8 mouse cellular contexts compared by ENCODE assay signal in the genomic region with DNA sequence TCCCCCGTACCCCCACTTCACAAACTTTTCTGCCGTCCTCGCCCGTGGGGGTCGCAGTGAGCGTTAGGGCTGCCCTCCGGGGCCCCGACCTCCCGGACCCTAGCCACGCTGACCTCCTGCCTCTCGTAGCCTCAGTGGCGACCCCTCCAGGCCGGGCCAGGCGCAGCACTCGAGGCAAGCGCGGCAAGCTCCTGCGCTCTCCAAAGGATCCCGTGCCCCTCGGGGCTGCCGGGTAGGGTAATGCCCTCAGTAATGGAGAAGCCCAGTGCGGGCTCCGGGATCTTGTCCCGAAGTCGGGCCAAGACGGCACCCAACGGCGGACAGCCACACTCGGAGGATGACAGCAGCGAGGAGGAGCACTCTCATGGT. TPM values are rescaled to one million over a fixed set of nuclear protein-coding genes. Genes with fewer than 3 reads are reported as not detected.
A peak's percentile ranks its signal among the peaks of the same experiment; 100 is the strongest.
DNase-seq lines count a peak whose midpoint lies in the region; ATAC-seq and TF ChIP-seq lines count a peak whose summit lies in the region.

No protein-coding gene starts in this region.

- ATAC-seq in embryonic facial prominence, embryonic 13.5 days (ENCODE audit: insufficient number of reproducible peaks, insufficient read depth, low FRiP score, low TSS enrichment, low read depth), result no peak; the same call in 1 of the 2 replicates
- 0 out of 2 replicates have a peak, but pooled peaks have one; percentile 9 for ATAC-seq in heart, embryonic 13.5 days (ENCODE audit: extremely low read depth, insufficient number of reproducible peaks, low FRiP score, low TSS enrichment)
- peak; percentile 28; the same call in 1 of the 2 replicates for ATAC-seq in kidney, embryonic 16.5 days (ENCODE audit: low FRiP score, low TSS enrichment)
- peak; percentile 32 for ATAC-seq in lung, embryonic 14.5 days (ENCODE audit: insufficient read depth)
- 0 out of 2 replicates have a peak, but pooled peaks have one; percentile 30 for ATAC-seq in neutrophil, adult 5-6 weeks (ENCODE audit: extremely low read depth, insufficient number of reproducible peaks, low FRiP score, poor library complexity, severe bottlenecking)

- H3K9ac ChIP-seq in embryonic facial prominence, embryonic 13.5 days, result peak overlapping the region; percentile 91
- H3K9ac ChIP-seq in heart, embryonic 13.5 days, result peak overlapping the region; percentile 95
- H3K9ac ChIP-seq in kidney, embryonic 16.5 days (replicated peaks; ENCODE audit: low read length), result peak overlapping the region; percentile 92
- H3K9ac ChIP-seq in lung, embryonic 14.5 days, result peak overlapping the region; percentile 81

- H3K27ac ChIP-seq in embryonic facial prominence, embryonic 13.5 days, result peak overlapping the region; percentile 97
- peak overlapping the region; percentile 97 for H3K27ac ChIP-seq in heart, embryonic 13.5 days (replicated peaks)
- peak overlapping the region; percentile 86; the same call in 1 of the 2 replicates for H3K27ac ChIP-seq in kidney, embryonic 16.5 days (ENCODE audit: low read length)
- peak overlapping the region; percentile 93 for H3K27ac ChIP-seq in lung, embryonic 14.5 days (ENCODE audit: low read depth)

- TF ChIP-seq CTCF in E14TG2a.4 (conservative IDR thresholded peaks at IDR 0.05; ENCODE audit: low read length), result peak; percentile 45
- peak; percentile 86 for TF ChIP-seq CTCF in lung, embryonic 14.5 days (IDR thresholded peaks at IDR 0.05; ENCODE audit: low read depth)

- peak overlapping the region; percentile 78 for H3K4me2 ChIP-seq in embryonic facial prominence, embryonic 13.5 days
- H3K4me2 ChIP-seq in heart, embryonic 13.5 days, result peak overlapping the region; percentile 88
- H3K4me2 ChIP-seq in kidney, embryonic 16.5 days (replicated peaks; ENCODE audit: low read depth, low read length), result peak overlapping the region; percentile 96
- H3K4me2 ChIP-seq in lung, embryonic 14.5 days, result peak overlapping the region; percentile 89

- H3K27me3 ChIP-seq in E14TG2a.4 (ENCODE audit: insufficient read depth, low read length), result no peaks in the 10 kb centered on the region
- no peaks in the 10 kb centered on the region for H3K27me3 ChIP-seq in embryonic facial prominence, embryonic 13.5 days
- no peaks in the 10 kb centered on the region for H3K27me3 ChIP-seq in heart, embryonic 13.5 days (replicated peaks)
- no peaks in the 10 kb centered on the region for H3K27me3 ChIP-seq in kidney, embryonic 16.5 days (ENCODE audit: insufficient read depth, low read length)
- H3K27me3 ChIP-seq in lung, embryonic 14.5 days (ENCODE audit: insufficient read depth, low read length), result no peaks in the 10 kb centered on the region

- peaks cover 85% of the 10 kb centered on the region for H3K4me1 ChIP-seq in E14TG2a.4 (replicated peaks; ENCODE audit: low read depth, low read length)
- peaks cover 49% of the 10 kb centered on the region for H3K4me1 ChIP-seq in embryonic facial prominence, embryonic 13.5 days
- peaks cover 55% of the 10 kb centered on the region for H3K4me1 ChIP-seq in heart, embryonic 13.5 days
- peaks cover 49% of the 10 kb centered on the region for H3K4me1 ChIP-seq in kidney, embryonic 16.5 days (ENCODE audit: insufficient read depth, low read length)
- peaks cover 38% of the 10 kb centered on the region for H3K4me1 ChIP-seq in lung, embryonic 14.5 days (ENCODE audit: insufficient read depth)

- under 1% methylated on average over 30 of the region's 30 CpGs for WGBS in embryonic facial prominence, embryonic 13.5 days
- WGBS in heart, embryonic 13.5 days, result under 1% methylated on average over 30 of the region's 30 CpGs
- WGBS in kidney, embryonic 16.5 days, result under 1% methylated on average over 30 of the region's 30 CpGs
- under 1% methylated on average over 30 of the region's 30 CpGs for WGBS in lung, embryonic 14.5 days

- no peaks in the 10 kb centered on the region for H3K9me3 ChIP-seq in E14TG2a.4 (ENCODE audit: low read length)
- no peaks in the 10 kb centered on the region for H3K9me3 ChIP-seq in embryonic facial prominence, embryonic 13.5 days
- 0 out of 2 replicates have a peak, but pooled peaks cover 4% of the 10 kb centered on the region for H3K9me3 ChIP-seq in heart, embryonic 13.5 days
- no peaks in the 10 kb centered on the region for H3K9me3 ChIP-seq in kidney, embryonic 16.5 days (ENCODE audit: low read length)
- no peaks in the 10 kb centered on the region for H3K9me3 ChIP-seq in lung, embryonic 14.5 days (ENCODE audit: low read depth, low read length)

- peak overlapping the region; percentile 98 for H3K4me3 ChIP-seq in E14TG2a.4 (replicated peaks; ENCODE audit: low read length)
- H3K4me3 ChIP-seq in embryonic facial prominence, embryonic 13.5 days, result peak overlapping the region; percentile 76
- H3K4me3 ChIP-seq in heart, embryonic 13.5 days, result peak overlapping the region; percentile 82
- peak overlapping the region; percentile 73 for H3K4me3 ChIP-seq in kidney, embryonic 16.5 days (ENCODE audit: low read length)
- peak overlapping the region; percentile 81 for H3K4me3 ChIP-seq in lung, embryonic 14.5 days (ENCODE audit: low read depth, low read length)

- peaks cover 46% of the 10 kb centered on the region for H3K36me3 ChIP-seq in E14TG2a.4 (ENCODE audit: insufficient read depth, low read length)
- H3K36me3 ChIP-seq in embryonic facial prominence, embryonic 13.5 days, result peaks cover 35% of the 10 kb centered on the region
- H3K36me3 ChIP-seq in heart, embryonic 13.5 days, result peaks cover 38% of the 10 kb centered on the region
- peaks cover 15% of the 10 kb centered on the region for H3K36me3 ChIP-seq in kidney, embryonic 16.5 days (ENCODE audit: insufficient read depth, low read length)
- peaks cover 33% of the 10 kb centered on the region for H3K36me3 ChIP-seq in lung, embryonic 14.5 days (ENCODE audit: insufficient read depth)

- peak; percentile 74 to 86 for DNase-seq in adrenal gland, postnatal 36 days
- DNase-seq in lung, embryonic 14.5 days, result peak; percentile 89
- peak; percentile 95 for DNase-seq in thymus, postnatal 4 days

RNA-seq across cellular contexts. Expression of gene Rcor2, which starts 1.6 kb away (rescaled TPM):
- 1 to 10 TPM; 2.0 to 4.4 TPM for total RNA-seq in adrenal gland, postnatal 36 days (2021)
- polyA plus RNA-seq in embryonic facial prominence, embryonic 13.5 days (2015; fragmentation: Nextera tagmentation; extraction: Ambion mirVana), result 25.2 and 30.6 TPM in 2 replicates
- 12.7 and 16.5 TPM in 2 replicates for polyA plus RNA-seq in heart, embryonic 13.5 days (2015; fragmentation: Nextera tagmentation; extraction: Ambion mirVana)
- 8.7 and 10.8 TPM in 2 replicates for polyA plus RNA-seq in kidney, embryonic 16.5 days (2015; fragmentation: Nextera tagmentation; extraction: Ambion mirVana)
- polyA plus RNA-seq in lung, embryonic 14.5 days (2014; fragmentation: Nextera tagmentation; extraction: Ambion mirVana), result 6.0 and 7.9 TPM in 2 replicates
- 2.1 and 2.4 TPM in 2 replicates for total RNA-seq in neutrophil, adult 5-6 weeks (2017)

RNA-seq across cellular contexts. Expression of gene Naa40, which starts 27.7 kb away (rescaled TPM):
- total RNA-seq in adrenal gland, postnatal 36 days (2021), result 10 to 100 TPM; 18.6 to 25.6 TPM
- 56.9 and 57.1 TPM in 2 replicates for polyA plus RNA-seq in embryonic facial prominence, embryonic 13.5 days (2015; fragmentation: Nextera tagmentation; extraction: Ambion mirVana)
- polyA plus RNA-seq in heart, embryonic 13.5 days (2015; fragmentation: Nextera tagmentation; extraction: Ambion mirVana), result 51.0 and 52.1 TPM in 2 replicates
- polyA plus RNA-seq in kidney, embryonic 16.5 days (2015; fragmentation: Nextera tagmentation; extraction: Ambion mirVana), result 81.4 and 88.0 TPM in 2 replicates
- polyA plus RNA-seq in lung, embryonic 14.5 days (2014; fragmentation: Nextera tagmentation; extraction: Ambion mirVana), result 64.9 and 65.8 TPM in 2 replicates
- total RNA-seq in neutrophil, adult 5-6 weeks (2017), result 19.6 and 24.4 TPM in 2 replicates

RNA-seq across cellular contexts. Expression of gene Cox8a, which starts 51.3 kb away (rescaled TPM):
- total RNA-seq in adrenal gland, postnatal 36 days (2021), result 1,000 to 10,000 TPM; 1,022 to 1,091 TPM
- 789 and 891 TPM in 2 replicates for polyA plus RNA-seq in embryonic facial prominence, embryonic 13.5 days (2015; fragmentation: Nextera tagmentation; extraction: Ambion mirVana)
- 1,676 and 1,958 TPM in 2 replicates for polyA plus RNA-seq in heart, embryonic 13.5 days (2015; fragmentation: Nextera tagmentation; extraction: Ambion mirVana)
- polyA plus RNA-seq in kidney, embryonic 16.5 days (2015; fragmentation: Nextera tagmentation; extraction: Ambion mirVana), result 1,116 and 1,175 TPM in 2 replicates
- polyA plus RNA-seq in lung, embryonic 14.5 days (2014; fragmentation: Nextera tagmentation; extraction: Ambion mirVana), result 917 and 922 TPM in 2 replicates
- total RNA-seq in neutrophil, adult 5-6 weeks (2017), result 208 and 218 TPM in 2 replicates
